Mouse (Mus musculus): ENCODE results near the gene Iqce.
A peak's percentile ranks its signal among the peaks of the same experiment; 100 is the strongest.

Iqce gene

GRCm38 (mm10) chr5:140639871-140640270, 62.3 kb downstream of the Iqce start:
- DNase-seq (ENCODE audit: low spot score in 2 of 2), result no peak

GRCm38 (mm10) chr5:140639312-140639711, 62.9 kb downstream of the Iqce start:
- no peak for DNase-seq (ENCODE audit: low spot score in 2 of 2)

GRCm38 (mm10) chr5:140638484-140638883, 63.7 kb downstream of the Iqce start:
- DNase-seq (ENCODE audit: low spot score in 2 of 2), result no peak

GRCm38 (mm10) chr5:140637989-140638388, 64.2 kb downstream of the Iqce start:
- DNase-seq (ENCODE audit: low spot score in 2 of 2), result no peak

- no peak for DNase-seq (ENCODE audit: low spot score in 2 of 2)
These were observed 65.1 kb downstream of the Iqce start for GRCm38 (mm10) chr5:140637058-140637410.

- no peak for DNase-seq (ENCODE audit: low spot score in 2 of 2)
These were observed 65.7 kb downstream of the Iqce start for GRCm38 (mm10) chr5:140636316-140637057.

GRCm38 (mm10) chr5:140634798-140635722, 67.1 kb downstream of the Iqce start:
- DNase-seq (ENCODE audit: low spot score in 2 of 2), result no peak

- no peak for DNase-seq (ENCODE audit: low spot score in 2 of 2)
These were observed 68.7 kb downstream of the Iqce start for GRCm38 (mm10) chr5:140633432-140633831.

GRCm38 (mm10) chr5:140628995-140629394, 73.2 kb downstream of the Iqce start:
- no peak for DNase-seq (ENCODE audit: low spot score in 2 of 2)

- DNase-seq (ENCODE audit: low spot score in 2 of 2), result no peak
These were observed 74.6 kb downstream of the Iqce start for GRCm38 (mm10) chr5:140627580-140627979.

- DNase-seq (ENCODE audit: low spot score in 2 of 2), result no peak
These were observed 77.2 kb downstream of the Iqce start for GRCm38 (mm10) chr5:140624961-140625360.

- no peak for DNase-seq (ENCODE audit: low spot score in 2 of 2)
These were observed 77.9 kb downstream of the Iqce start for GRCm38 (mm10) chr5:140624238-140624637.

GRCm38 (mm10) chr5:140623791-140624190, 78.4 kb downstream of the Iqce start:
- no peak for DNase-seq (ENCODE audit: low spot score in 2 of 2)

GRCm38 (mm10) chr5:140622978-140623670, 79.1 kb downstream of the Iqce start:
- DNase-seq (ENCODE audit: low spot score in 2 of 2), result no peak

GRCm38 (mm10) chr5:140621517-140621916, 80.7 kb downstream of the Iqce start:
- DNase-seq (ENCODE audit: low spot score in 2 of 2), result no peak

GRCm38 (mm10) chr5:140621092-140621491, 81.1 kb downstream of the Iqce start:
- no peak for DNase-seq (ENCODE audit: low spot score in 2 of 2)

- no peak for DNase-seq (ENCODE audit: low spot score in 2 of 2)
These were observed 82.1 kb downstream of the Iqce start for GRCm38 (mm10) chr5:140619895-140620736.

- DNase-seq (ENCODE audit: low spot score in 2 of 2), result peak; percentile 72 to 73
These were observed 82.9 kb downstream of the Iqce start for GRCm38 (mm10) chr5:140619151-140619771.

- DNase-seq (ENCODE audit: low spot score in 2 of 2), result no peak
These were observed 84.5 kb downstream of the Iqce start for GRCm38 (mm10) chr5:140617714-140618113.

GRCm38 (mm10) chr5:140616691-140617090, 85.5 kb downstream of the Iqce start:
- no peak for DNase-seq (ENCODE audit: low spot score in 2 of 2)

- no peak for DNase-seq (ENCODE audit: low spot score in 2 of 2)
These were observed 86.1 kb downstream of the Iqce start for GRCm38 (mm10) chr5:140616110-140616503.

Data from frontal cortex, postnatal 25 days (tissue).